Mouse (Mus musculus) cerebellum, adult 8-10 months (tissue): Measurements from ENCODE around the gene Vgf.

Experiments used
- DNase-seq: peaks from one replicate; pipeline ENCODE4 v3.0.0; 2022

Vgf gene

DNA sequence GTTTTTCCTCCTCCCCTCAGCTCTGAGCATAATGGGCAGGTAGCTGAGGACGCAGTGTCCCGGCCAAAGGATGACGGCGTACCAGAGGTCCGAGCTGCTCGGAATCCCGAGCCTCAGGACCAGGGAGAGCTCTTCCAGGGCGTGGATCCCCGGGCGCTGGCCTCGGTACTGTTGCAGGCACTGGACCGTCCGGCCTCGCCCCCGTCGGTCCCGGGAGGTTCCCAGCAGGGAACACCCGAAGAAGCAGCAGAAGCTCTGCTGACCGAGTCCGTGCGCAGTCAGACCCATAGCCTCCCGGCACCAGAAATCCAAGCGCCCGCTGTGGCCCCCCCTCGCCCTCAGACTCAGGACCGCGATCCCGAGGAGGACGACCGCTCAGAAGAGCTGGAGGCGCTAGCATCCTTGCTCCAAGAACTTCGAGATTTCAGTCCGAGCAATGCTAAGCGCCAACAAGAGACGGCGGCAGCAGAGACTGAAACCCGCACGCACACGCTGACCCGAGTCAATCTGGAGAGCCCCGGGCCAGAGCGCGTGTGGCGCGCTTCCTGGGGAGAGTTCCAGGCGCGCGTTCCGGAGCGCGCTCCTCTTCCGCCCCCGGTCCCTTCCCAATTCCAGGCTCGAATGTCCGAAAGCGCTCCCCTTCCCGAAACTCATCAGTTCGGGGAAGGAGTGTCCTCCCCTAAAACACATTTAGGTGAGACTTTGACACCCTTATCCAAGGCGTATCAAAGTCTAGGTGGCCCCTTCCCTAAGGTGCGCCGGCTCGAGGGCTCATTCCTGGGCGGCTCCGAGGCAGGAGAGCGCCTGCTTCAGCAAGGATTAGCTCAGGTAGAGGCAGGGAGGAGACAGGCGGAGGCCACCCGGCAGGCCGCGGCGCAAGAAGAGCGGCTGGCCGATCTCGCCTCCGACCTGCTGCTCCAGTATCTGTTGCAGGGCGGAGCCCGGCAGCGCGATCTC lies 5.2 kb downstream of the Vgf start:
- DNase-seq, result peak; percentile 36

DNA sequence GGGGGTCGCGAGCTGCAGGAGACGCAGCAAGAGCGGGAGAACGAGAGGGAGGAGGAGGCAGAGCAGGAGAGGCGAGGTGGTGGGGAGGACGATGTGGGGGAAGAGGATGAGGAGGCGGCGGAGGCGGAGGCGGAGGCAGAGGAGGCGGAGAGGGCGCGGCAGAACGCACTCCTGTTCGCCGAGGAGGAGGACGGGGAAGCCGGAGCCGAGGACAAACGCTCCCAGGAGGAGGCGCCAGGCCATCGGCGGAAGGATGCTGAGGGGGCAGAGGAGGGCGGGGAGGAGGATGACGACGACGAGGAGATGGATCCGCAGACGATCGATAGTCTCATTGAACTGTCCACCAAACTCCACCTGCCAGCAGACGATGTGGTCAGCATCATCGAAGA lies 5.8 kb downstream of the Vgf start:
- DNase-seq, result peak; percentile 37

DNA sequence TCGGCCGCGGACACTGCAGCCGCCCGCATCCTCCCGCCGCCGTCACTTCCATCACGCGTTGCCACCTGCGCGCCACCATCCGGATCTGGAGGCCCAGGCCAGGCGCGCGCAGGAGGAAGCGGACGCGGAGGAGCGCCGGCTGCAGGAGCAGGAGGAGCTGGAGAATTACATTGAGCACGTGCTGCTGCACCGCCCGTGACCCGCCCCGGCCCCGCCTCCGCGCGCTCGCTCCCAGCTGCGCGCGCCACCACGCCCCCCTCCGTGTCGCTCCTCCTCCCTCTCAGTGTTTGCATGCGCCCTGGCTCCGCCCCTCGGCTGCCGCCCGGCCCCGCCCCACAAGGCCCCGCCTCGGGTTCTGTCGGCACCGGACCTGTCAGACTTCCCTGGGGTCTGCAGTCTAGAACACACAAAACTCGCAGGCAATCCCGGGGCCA lies 6.5 kb downstream of the Vgf start:
- DNase-seq, result peak; percentile 72

DNA sequence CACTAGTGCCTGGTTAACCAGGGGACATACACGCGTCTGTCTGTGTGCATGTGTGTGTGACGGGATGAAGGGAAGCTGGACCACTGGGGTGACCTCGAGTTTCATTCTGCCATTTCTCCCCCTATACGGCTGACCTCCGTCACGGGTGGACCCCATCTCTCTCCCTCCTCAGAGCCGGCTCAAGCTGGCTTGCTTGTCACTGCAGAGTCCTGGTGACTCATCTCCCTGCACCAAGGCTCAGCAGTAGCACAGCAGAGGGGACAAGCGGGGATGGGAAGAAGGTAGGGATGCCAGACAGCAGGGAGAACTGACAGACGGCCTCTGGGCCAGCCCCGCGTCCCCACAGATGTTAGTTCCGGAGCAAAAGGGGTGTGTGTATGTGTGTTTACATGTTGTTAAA lies 10.0 kb downstream of the Vgf start:
- no peak for DNase-seq

DNA sequence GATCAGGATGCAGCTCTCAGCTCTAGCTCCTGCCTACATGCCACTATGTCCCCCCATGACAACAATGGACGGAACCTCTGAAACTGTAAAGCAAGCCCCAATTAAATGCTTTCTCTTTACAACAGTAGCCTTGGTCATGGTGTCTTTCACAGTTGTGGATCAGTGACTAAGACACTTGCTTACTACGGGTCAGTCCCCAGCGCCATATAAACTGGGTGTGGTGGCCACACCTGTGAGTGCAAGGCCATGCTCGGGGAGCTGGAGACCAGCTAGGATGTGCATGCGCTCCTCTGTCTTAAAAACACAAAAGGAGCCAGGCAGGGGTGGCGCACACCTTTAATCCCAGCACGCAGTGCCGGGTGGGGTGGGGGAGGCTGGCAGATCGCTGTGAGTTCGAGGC lies 13.3 kb downstream of the Vgf start:
- no peak for DNase-seq

DNA sequence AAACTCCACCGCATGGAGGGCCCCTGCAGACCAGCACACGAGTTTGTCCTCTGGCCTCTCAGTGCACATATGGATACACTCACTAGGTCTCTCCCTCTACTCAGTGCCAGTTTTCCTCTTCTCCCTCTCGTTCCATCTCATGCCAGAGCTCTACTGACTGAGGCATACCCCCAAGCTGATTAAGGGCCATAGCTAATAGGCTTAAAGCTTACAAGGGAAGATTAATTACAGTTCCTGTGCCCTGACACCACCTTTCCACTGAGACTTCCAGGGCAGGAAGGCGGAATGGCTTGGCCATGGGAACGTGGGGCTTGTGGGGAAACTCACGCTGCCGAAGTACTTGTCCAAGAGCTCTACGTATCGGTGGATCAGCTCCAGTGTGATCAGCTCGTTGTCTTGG lies 15.2 kb downstream of the Vgf start:
- no peak for DNase-seq

DNA sequence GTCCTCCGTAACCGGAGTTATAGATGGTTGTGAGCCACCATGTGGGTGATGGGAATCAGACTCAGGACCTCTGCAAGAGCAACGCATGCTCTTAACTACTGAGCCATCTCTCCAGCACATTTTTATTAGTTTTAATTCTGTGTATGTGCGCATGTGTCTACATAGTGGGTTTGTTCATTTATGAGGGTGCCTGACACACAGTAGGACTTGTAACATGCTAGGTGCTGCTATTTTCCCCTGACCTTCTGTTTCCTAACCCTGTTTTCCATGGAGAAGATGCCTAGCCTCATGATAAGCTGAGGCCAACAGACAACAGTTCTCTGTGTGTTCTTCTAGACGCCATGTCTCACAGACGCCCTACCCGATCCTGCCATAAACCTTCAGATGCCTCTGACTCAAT lies 17.8 kb downstream of the Vgf start:
- DNase-seq, result no peak

DNA sequence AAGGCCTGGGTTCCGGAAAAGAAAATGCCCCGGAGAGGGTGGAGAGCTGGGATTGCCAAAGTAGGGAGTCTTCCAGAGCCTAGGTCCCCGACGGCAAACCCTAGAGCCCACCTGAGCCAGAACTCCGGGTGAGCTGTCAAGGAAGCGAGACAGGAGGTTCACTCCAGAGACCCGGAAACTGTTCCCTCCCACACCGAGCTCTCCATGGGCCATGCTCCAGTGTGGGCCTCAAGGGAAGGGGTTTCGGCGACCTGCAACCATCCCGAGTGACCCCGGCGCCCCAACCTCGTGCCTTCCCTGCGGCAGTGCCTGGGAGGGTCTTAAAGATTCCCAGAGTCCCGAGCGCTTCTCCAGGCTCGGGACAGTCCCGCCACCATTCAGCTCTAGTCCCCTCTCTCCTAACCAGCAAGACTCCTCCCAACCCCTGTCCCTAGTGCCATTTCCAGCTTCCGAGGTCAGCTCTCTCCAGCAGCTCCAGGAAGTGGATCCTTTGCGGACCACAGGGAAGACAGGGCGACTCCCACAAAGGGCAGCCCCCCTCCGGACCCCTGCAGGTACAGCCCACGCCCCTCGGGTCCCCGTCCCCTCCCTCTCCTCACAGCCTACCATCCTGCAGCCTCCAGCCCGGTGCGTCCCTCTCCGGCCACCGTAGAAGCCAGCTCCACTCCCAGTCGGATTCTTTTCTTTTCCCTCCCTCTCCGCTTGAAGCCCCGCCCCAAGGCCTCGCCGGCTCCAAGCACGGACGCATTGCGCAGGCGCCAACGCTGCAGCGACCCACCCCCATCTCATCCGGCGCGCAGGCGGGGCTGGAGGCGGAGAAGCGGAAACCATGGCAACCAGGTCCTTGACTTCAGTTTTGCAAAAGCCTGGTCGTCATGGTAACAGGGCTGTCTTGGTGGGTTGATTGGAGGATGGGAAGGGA lies 19.5 kb downstream of the Vgf start, which contains the start of gene Ap1s1:
Gene Ap1s1, minus strand, starts transcription at position 734 of the 922 bp plus-strand sequence.
- DNase-seq, result peak; percentile 99

DNA sequence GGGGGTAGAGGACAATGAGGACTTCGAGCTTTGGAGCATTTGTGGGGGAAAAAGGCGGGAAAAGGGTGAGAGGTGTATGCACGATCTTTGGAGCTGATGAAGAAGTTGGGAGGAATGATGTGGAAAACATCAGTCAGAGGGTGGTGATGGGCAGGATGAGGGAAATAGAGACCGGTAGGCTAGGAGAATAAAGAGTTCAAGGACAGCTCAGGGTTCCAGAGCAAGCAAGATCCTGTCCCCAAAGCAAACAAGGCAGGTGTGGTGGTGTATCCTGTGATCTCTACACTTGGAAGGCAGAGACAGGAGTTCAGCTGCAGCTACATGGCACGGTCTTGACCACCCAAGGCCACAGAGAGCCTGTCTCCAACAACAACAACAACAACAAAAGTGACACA lies 20.1 kb downstream of the Vgf start:
- DNase-seq, result no peak

DNA sequence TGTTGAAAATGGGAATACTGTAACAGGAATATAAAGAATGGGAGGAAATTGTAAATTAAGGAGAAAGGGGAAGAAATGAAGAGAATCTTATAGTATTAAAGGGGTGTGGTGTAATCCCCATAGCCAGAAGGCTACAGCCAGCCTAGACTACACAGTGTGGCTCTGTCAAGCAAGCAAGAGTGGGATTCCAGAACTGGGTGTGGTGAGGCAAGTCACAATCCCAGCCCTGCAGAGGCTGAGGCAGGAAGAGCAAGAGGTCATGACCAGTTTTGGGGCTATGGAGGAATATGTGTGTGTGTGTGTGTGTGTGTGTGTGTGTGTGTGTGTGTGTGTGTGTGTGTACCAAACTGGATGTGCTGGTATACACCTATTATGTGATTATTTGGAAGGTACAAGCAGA lies 20.8 kb downstream of the Vgf start:
- no peak for DNase-seq

DNA sequence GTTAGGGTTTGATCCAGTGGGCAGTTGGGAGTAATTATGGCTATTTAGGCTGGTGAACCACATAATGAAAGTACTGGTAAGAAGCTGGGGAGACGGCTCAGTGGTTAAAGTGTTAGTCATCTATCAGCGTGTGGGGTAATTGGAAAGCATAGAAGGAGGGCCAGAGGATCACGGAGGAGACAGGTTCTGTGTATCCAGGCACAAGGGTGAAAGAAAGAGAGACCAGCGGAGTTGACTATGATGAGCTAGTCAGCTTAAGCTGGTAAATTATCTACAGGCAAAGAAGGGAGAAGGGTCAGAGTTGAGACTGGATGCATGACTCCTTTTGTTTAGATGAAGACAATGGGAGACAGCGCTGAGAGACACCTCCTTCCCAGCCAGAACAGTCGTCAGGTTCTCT lies 24.9 kb downstream of the Vgf start:
- no peak for DNase-seq

DNA sequence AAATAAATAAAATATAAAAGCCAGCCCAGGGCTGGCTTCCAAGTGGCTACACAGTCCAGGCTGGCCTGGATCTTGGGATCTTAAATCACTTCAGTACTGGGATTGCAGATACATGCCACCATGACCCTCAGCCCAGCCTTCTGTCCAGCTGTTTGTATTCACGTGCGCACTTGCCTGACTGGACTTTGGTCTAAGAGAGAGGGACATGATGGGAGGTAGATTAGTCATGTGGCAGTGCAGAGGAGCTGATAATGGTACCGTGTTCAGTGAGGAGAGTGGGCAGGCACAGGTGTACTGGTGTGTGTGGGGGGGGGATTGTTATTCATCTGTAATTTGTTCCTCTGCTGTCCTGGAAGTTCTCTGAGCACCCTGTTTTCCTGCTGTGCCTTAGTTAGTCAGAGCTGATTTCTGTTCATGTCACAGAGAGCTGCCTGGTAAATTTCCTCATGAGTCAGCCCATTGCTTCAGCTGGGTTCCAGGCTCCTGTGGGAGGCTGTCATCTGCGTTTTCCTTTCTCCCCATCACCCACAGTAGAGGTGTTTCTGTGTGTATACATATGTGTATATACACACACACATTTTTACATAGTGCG lies 25.8 kb downstream of the Vgf start:
- DNase-seq, result no peak

DNA sequence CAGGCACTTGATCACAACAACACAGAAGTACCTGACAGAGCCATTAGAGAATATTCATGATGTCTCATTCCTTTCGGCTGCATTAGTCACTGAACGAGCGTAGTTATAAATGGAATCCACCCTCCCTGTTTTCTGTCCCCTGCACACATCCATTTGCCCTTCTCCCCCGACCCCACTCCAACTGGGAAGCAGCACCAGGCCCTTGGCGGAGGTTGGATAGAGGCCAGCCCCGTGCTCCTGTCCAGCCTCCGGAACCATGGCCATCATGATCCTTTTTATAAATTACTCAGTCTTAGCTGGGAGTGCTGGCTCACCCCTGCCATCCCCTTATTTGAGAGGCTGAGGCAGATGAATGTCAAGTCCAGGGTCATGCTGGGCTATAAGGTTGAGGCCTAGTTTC lies 28.1 kb downstream of the Vgf start:
- no peak for DNase-seq

DNA sequence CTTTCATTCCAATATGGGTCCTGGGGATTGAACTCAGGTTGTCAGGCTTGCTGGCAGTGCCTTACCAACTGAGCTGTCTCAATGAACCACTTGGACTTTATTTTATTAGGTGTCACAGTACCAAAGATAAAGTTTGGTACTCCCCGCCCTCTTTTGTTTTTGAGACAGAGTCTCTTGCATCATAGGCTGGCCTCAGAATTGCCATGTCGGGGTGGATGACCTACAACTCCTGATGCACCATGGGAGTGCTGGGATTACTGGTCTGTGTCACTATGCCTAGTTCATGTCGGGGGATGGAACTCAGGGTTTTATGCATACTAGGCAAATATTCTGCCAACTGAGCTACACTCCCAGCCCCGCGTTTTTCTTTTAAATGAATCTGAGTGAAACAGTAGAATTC lies 28.7 kb downstream of the Vgf start:
- no peak for DNase-seq

DNA sequence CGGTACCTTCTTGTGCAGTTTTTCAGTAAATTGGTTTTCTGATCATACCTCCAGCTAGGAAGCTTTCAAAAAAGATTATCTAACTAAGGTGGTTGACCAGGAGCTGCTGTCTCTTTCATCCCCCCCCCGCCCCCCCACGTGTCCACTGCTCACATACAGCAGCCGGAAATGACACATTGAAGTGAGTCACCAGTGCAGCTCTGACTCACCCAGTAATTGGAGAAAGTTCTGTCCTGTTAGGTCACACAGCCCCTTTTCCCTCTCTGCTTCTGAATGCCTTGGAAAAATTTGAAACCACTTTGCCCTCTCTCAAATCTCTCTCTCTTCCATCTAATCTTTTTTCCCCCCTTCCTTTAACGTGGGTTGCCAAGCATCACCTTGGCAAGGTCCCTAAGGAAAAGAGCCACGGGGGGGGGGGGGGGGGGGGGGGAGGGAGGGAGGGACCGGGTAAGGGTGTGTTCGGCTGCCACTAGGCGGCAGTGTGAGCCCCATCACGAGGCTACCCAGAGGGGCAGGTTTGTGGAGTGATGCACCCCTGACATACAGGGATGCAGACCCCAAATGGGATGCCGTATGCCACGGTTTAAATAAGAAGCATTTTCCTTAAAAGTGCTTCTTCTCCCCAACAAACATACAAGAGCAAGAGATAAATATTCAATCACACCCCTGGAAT lies 35.8 kb downstream of the Vgf start:
- peak; percentile 49 for DNase-seq

DNA sequence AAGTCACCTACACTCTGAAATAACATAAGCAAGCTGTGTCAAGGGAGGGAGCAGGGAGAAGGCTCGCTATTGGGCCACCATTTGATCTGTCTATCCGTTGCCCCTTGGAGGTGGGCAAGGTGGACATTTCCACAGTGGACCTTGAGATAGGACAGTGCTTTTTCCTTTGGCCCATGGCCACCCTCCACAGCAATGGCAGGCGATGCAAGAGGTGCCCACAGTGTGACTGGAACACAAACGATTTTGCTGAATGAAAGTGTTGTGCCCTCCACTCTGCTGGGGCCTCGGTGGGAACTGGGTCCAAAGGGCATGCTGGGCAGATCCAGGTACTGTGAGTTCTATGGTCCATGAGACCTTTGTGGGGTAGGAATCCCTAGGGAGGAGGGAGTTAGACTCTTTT lies 36.4 kb downstream of the Vgf start:
- DNase-seq, result no peak

DNA sequence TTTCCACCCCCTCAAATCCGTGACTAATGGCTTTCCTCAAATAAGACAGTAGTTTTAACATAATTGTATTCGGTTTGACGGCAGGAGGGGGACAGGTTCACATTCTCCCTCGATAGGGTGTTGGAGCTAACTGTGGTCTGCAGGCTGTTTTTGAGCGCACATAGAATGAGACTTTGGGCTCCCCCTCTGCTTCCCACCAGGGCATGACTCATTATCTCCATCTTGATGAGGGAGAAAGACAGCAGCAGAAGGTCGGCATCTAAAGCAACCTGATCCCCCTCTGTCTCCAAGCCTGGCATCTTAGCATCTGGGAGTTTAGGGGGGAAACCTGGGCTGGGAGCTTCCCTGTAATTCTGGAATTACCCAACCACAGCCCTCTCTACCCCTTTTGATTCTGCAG lies 39.3 kb downstream of the Vgf start:
- no peak for DNase-seq

DNA sequence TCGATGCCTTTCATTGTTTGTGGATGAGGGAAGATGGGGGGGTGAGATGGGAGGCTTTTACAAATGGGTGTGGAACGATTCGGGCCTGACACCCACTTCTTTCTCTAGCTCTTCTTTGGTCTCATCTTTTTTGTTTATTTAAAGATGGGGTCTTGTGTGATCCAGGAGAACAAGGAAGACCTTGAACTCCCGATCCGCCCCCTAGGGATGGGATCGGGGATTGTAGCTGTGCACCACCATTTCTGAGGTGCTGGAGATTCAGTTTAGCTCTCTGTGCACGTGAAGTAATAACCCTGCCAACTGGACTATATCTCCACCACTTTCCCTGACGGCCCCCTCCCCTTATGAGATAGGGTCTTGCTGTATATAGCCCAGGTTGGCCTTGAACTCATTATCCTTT lies 39.7 kb downstream of the Vgf start:
- no peak for DNase-seq

DNA sequence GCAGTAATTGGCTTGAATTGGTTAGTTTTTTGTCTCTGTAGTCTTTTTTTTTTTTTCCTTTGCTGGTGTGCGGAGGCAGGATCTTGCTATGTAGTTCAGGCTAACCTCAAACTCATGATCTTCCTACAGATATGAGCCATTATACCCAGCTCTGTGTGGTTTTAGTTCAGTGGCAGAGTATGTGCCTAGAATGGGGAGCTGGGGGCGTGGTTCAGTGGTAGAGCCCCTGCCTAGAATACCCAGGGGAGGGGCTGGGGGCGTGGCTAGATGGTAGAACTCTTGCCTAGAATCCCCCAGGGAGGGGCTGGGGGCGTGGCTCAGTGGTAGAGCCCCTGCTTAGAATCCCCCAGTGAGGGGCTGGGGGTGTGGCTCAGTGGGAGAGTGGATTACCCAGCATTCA lies 42.5 kb downstream of the Vgf start:
- DNase-seq, result no peak

DNA sequence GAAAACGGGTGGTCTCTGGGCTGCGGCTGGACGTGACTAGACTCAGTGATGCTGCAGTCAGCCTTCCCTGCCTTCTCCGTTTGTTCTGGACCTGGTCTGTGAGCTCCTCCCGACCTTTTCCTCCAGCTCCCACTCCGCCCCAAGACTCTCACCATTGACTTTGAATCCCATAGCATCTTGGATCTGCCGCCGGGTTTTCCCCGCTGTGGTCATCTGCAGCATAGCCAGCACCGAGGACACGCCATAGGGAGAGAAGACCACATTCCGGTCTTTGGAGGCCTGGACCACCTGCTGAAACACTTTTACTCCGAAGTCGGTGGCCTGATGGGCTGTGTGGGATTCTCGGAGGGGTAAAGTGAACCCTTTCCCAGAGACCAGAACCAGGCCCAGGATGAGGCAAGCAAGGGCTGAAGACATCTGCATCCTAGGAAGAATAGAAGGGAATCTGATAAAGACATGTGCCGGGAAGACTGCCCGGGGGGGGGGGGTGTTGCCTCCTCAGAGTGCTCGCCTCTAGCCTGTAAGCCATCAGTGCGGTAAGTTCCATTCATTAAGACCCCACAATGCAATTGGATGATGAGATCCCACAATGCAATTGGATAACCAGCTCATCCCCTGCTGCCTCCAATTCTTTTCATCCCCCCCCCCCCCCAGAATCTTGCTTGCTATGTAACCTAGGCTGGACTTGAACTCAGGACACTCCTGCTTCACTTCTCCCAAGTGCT lies 44.9 kb downstream of the Vgf start:
- DNase-seq, result no peak

DNA sequence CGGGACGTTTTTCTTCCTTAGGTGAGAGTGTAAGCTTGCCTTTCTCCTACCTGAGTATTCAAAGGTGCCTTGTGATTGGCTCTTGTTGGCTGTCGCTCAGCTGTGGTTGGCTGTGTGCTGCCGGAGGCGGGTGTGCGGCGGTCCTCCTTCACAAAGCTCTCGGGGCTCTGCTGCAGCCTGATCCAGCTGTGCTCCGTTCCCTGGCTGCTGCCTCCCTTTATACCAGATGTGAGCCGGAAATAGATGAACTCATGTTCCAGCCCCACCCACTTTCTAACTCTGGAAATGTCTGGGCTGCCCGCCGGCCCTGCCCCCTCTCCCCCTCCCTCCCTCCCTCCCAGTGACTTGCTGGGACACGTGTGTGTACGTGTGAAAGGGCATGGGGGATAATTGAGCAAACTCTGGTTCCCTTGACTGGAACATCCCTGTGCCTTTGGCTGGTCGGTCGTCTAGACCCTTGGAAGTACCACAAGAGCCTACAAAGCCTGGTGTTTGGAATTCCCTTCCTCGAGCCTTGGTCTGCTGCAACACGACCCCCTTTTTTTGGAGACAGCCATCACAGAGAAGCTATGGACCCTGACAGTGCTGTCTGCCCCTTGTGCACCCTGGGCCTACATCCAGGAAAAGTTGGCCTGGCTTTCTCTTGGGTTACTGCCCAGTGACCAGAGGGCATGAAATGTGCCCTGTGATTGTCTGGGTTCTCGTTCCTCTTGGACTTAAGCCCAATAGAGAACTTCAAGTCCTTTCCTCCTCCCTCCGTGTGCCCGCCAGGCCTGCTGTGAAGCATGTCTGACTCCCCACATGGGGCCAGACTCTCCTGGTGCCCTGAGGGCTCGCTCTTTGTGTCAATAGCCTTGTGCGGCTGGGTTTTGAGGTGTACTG lies 46.1 kb downstream of the Vgf start, which contains the start of gene Serpine1:
Gene Serpine1, minus strand, starts transcription at position 190 of the 882 bp plus-strand sequence.
- peak; percentile 22 for DNase-seq
